13 mouse cellular contexts compared by ENCODE assay signal in the genomic region with DNA sequence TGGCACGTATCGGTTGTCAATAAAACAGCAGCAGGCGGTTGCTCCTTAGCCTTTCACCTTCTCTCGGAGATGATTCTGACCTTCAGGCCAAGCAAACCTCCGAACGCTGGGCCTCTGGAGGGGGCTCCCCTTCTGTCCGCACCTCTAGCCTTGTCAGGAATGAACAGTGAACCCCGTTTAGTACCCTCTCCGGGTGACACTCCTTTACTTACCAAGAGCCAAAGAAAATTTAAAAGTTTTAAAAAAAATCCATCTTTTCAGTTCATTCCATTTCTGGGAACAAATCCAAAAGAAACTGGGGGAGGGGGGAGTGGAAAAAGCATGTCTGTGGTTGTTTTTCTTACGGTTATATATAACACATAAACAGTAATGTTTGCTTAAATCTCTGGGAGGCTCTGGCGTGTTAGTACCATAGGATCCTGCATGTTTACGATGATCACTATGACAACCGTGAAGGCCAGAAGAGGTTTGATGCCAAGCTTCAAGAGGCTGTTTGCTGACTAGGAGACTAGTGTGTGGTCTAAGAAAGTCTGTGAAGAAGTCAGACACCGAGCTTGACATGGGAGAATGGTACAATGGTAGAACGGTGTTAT. TPM values are rescaled to one million over a fixed set of nuclear protein-coding genes. Genes with fewer than 3 reads are reported as not detected.
DNase-seq lines count a peak whose midpoint lies in the region; ATAC-seq and TF ChIP-seq lines count a peak whose summit lies in the region.
"Had no signal": no experiment of that assay in that cellular context is flagged by ENCODE, and none has a peak within 500 bp of the region (broad histone marks: within the 10 kb centered on the region; RNA-seq: fewer than 3 reads in every experiment).

No protein-coding gene starts in this region.

- H3K36me3 ChIP-seq in embryonic facial prominence, embryonic 12.5 days = no peaks in the 10 kb centered on the region
- no peaks in the 10 kb centered on the region for H3K36me3 ChIP-seq in embryonic facial prominence, embryonic 10.5 days (replicated peaks)
- no peaks in the 10 kb centered on the region for H3K36me3 ChIP-seq in kidney, embryonic 16.5 days (ENCODE audit: insufficient read depth, low read length)
- no peaks in the 10 kb centered on the region for H3K36me3 ChIP-seq in neural tube, embryonic 15.5 days
- H3K36me3 ChIP-seq in stomach, postnatal 0 days (ENCODE audit: control insufficient read depth, insufficient read depth, low read length) = no peaks in the 10 kb centered on the region
- H3K36me3 ChIP-seq: heart, embryonic 13.5 days; midbrain, embryonic 10.5 days; neural tube, embryonic 12.5 days had no signal

- 0 out of 2 replicates have a peak, but pooled peaks cover 2% of the 10 kb centered on the region for H3K4me1 ChIP-seq in embryonic facial prominence, embryonic 12.5 days
- 0 out of 2 replicates have a peak, but pooled peaks cover 8% of the 10 kb centered on the region for H3K4me1 ChIP-seq in embryonic facial prominence, embryonic 10.5 days
- peaks cover 26% of the 10 kb centered on the region for H3K4me1 ChIP-seq in kidney, embryonic 16.5 days (ENCODE audit: insufficient read depth, low read length)
- H3K4me1 ChIP-seq in neural tube, embryonic 15.5 days = 0 out of 2 replicates have a peak, but pooled peaks cover 3% of the 10 kb centered on the region
- no peaks in the 10 kb centered on the region for H3K4me1 ChIP-seq in stomach, postnatal 0 days (replicated peaks; ENCODE audit: control insufficient read depth, insufficient read depth)

- no peak; the same call in 1 of the 2 replicates for TF ChIP-seq CTCF in stomach, postnatal 0 days (IDR thresholded peaks at IDR 0.05; ENCODE audit: low read depth)

- H3K27ac ChIP-seq in embryonic facial prominence, embryonic 12.5 days = no peak overlapping the region
- H3K27ac ChIP-seq in embryonic facial prominence, embryonic 10.5 days (replicated peaks) = no peak overlapping the region
- H3K27ac ChIP-seq in kidney, embryonic 16.5 days (ENCODE audit: low read length) = peak overlapping the region; percentile 44; the same call in 1 of the 2 replicates
- H3K27ac ChIP-seq in neural tube, embryonic 15.5 days (replicated peaks) = 0 out of 2 replicates have a peak overlapping the region, but pooled peaks have one; percentile 10
- H3K27ac ChIP-seq in stomach, postnatal 0 days (replicated peaks) = no peak overlapping the region
- H3K27ac ChIP-seq: heart, embryonic 13.5 days; liver, embryonic 14.5 days; midbrain, embryonic 10.5 days; neural tube, embryonic 12.5 days had no signal

- H3K4me2 ChIP-seq in embryonic facial prominence, embryonic 12.5 days (replicated peaks) = no peak overlapping the region
- peak overlapping the region; percentile 34 for H3K4me2 ChIP-seq in kidney, embryonic 16.5 days (replicated peaks; ENCODE audit: low read depth, low read length)
- no peak overlapping the region for H3K4me2 ChIP-seq in neural tube, embryonic 15.5 days
- H3K4me2 ChIP-seq in stomach, postnatal 0 days (replicated peaks; ENCODE audit: low read depth) = no peak overlapping the region
- H3K4me2 ChIP-seq: heart, embryonic 13.5 days; neural tube, embryonic 12.5 days had no signal

- WGBS in embryonic facial prominence, embryonic 12.5 days = 65% methylated on average over 15 of the region's 15 CpGs
- WGBS in embryonic facial prominence, embryonic 10.5 days = 79% methylated on average over 15 of the region's 15 CpGs
- WGBS in kidney, embryonic 16.5 days = 31% methylated on average over 15 of the region's 15 CpGs
- WGBS in neural tube, embryonic 15.5 days = 71% methylated on average over 15 of the region's 15 CpGs
- WGBS in stomach, postnatal 0 days = 41% methylated on average over 15 of the region's 15 CpGs

- no peak for TF ChIP-seq EP300 in stomach, postnatal 0 days (optimal IDR thresholded peaks at IDR 0.05)

- H3K4me3 ChIP-seq in embryonic facial prominence, embryonic 12.5 days = no peak overlapping the region
- H3K4me3 ChIP-seq in embryonic facial prominence, embryonic 10.5 days = no peak overlapping the region
- no peak overlapping the region for H3K4me3 ChIP-seq in kidney, embryonic 16.5 days (ENCODE audit: low read length)
- no peak overlapping the region for H3K4me3 ChIP-seq in neural tube, embryonic 15.5 days (replicated peaks)
- no peak overlapping the region for H3K4me3 ChIP-seq in stomach, postnatal 0 days (ENCODE audit: low read depth, low read length)
- H3K4me3 ChIP-seq: heart, embryonic 13.5 days; midbrain, embryonic 10.5 days; neural tube, embryonic 12.5 days had no signal

- H3K9me3 ChIP-seq in embryonic facial prominence, embryonic 12.5 days = no peaks in the 10 kb centered on the region
- H3K9me3 ChIP-seq in embryonic facial prominence, embryonic 10.5 days = 0 out of 2 replicates have a peak, but pooled peaks cover 5% of the 10 kb centered on the region
- H3K9me3 ChIP-seq in kidney, embryonic 16.5 days (ENCODE audit: low read length) = peaks cover 4% of the 10 kb centered on the region; the same call in 1 of the 2 replicates
- no peaks in the 10 kb centered on the region for H3K9me3 ChIP-seq in neural tube, embryonic 15.5 days (replicated peaks)
- H3K9me3 ChIP-seq in stomach, postnatal 0 days (ENCODE audit: control insufficient read depth, low read length) = no peaks in the 10 kb centered on the region

- H3K27me3 ChIP-seq in embryonic facial prominence, embryonic 12.5 days = no peaks in the 10 kb centered on the region
- no peaks in the 10 kb centered on the region for H3K27me3 ChIP-seq in embryonic facial prominence, embryonic 10.5 days (replicated peaks; ENCODE audit: low read depth, poor library complexity, severe bottlenecking)
- no peaks in the 10 kb centered on the region for H3K27me3 ChIP-seq in kidney, embryonic 16.5 days (ENCODE audit: insufficient read depth, low read length)
- no peaks in the 10 kb centered on the region for H3K27me3 ChIP-seq in neural tube, embryonic 15.5 days (replicated peaks)
- H3K27me3 ChIP-seq in stomach, postnatal 0 days (ENCODE audit: control insufficient read depth, insufficient read depth, low read length) = no peaks in the 10 kb centered on the region
- H3K27me3 ChIP-seq: neural tube, embryonic 12.5 days had no signal

- no peak overlapping the region for H3K9ac ChIP-seq in embryonic facial prominence, embryonic 12.5 days
- H3K9ac ChIP-seq in kidney, embryonic 16.5 days (replicated peaks; ENCODE audit: low read length) = no peak overlapping the region
- no peak overlapping the region for H3K9ac ChIP-seq in neural tube, embryonic 15.5 days (replicated peaks)
- no peak overlapping the region for H3K9ac ChIP-seq in stomach, postnatal 0 days (ENCODE audit: low read length)
- H3K9ac ChIP-seq: heart, embryonic 13.5 days; liver, embryonic 14.5 days; neural tube, embryonic 12.5 days had no signal

- ATAC-seq in embryonic facial prominence, embryonic 12.5 days (ENCODE audit: insufficient number of reproducible peaks, insufficient read depth, low FRiP score, low TSS enrichment) = 0 out of 2 replicates have a peak, but pooled peaks have one; percentile 13
- peak; percentile 73; the same call in 1 of the 2 replicates for ATAC-seq in kidney, embryonic 16.5 days (ENCODE audit: low FRiP score, low TSS enrichment)
- no peak for ATAC-seq in neural tube, embryonic 15.5 days (ENCODE audit: low FRiP score)
- peak; percentile 40; the same call in 1 of the 2 replicates for ATAC-seq in stomach, postnatal 0 days (ENCODE audit: low FRiP score, low TSS enrichment)

- no peak for DNase-seq in embryonic facial prominence, embryonic 10.5 days (ENCODE audit: low spot score)
- DNase-seq in kidney, postnatal 25 days = no peak
- no peak for DNase-seq in neural tube, embryonic 10.5 days (ENCODE audit: extremely low spot score, low spot score)
- no peak for DNase-seq in stomach, postnatal 0 days (ENCODE audit: low spot score)
- no peak for DNase-seq in layer of hippocampus, adult 11-12 months (ENCODE audit: low spot score)
- DNase-seq: cerebellum, postnatal 14 days had no signal

RNA-seq across cellular contexts. Expression of gene Bdkrb2, which starts 41.8 kb away (rescaled TPM):
- 0.99 and 1.1 TPM in 2 replicates for polyA plus RNA-seq in embryonic facial prominence, embryonic 12.5 days (2016; fragmentation: Nextera tagmentation; extraction: Ambion mirVana)
- polyA plus RNA-seq in embryonic facial prominence, embryonic 10.5 days (2016; fragmentation: Nextera tagmentation; extraction: Ambion mirVana) = 0.53 and 0.82 TPM in 2 replicates
- polyA plus RNA-seq in kidney, embryonic 16.5 days (2015; fragmentation: Nextera tagmentation; extraction: Ambion mirVana) = 1.7 and 1.9 TPM in 2 replicates
- 2.4 and 3.1 TPM in 2 replicates for polyA plus RNA-seq in neural tube, embryonic 15.5 days (2015; fragmentation: Nextera tagmentation; extraction: Ambion mirVana)
- polyA plus RNA-seq in stomach, postnatal 0 days (2015; fragmentation: Nextera tagmentation; extraction: Ambion mirVana) = 4.0 and 4.1 TPM in 2 replicates
- polyA plus RNA-seq: liver, embryonic 14.5 days had no signal

Comparison
In these comparisons a context has a peak if more than half of its experiments do, and no peak if none do; other contexts are left out.
1. H3K27ac ChIP-seq: peak in kidney, embryonic 16.5 days (single experiment) and neural tube, embryonic 15.5 days (single experiment); none in embryonic facial prominence, embryonic 12.5 days (single experiment), embryonic facial prominence, embryonic 10.5 days (single experiment) and stomach, postnatal 0 days (single experiment).